Mouse (Mus musculus) neural tube, embryonic 14.5 days (tissue): ENCODE results near the gene Thada. TPM values are rescaled to one million over a fixed set of nuclear protein-coding genes. Genes with fewer than 3 reads are reported as not detected.

ENCODE experiments used
- ATAC-seq: fragments of 200-750 bp; cut with Nextera tagmentation; 2 replicates; pipeline ENCODE4 v1.8.0; 2017; ENCODE audit warnings: low read depth, mild to moderate bottlenecking, moderate TSS enrichment, moderate library complexity
- H3K27ac ChIP-seq: fragments of 300-500 bp; sonication (generic); 2 replicates; pipeline ENCODE4 v1.5.1; 2014; ENCODE audit warnings: low read depth, mild to moderate bottlenecking, control low read depth, low read length, moderate library complexity, mixed read lengths
- H3K27me3 ChIP-seq: fragments of 300-500 bp; sonication (generic); 2 replicates; pipeline ENCODE4 v1.6.1; 2014; ENCODE audit warnings: low read length; ENCODE audit not compliant: control insufficient read depth, insufficient read depth
- H3K36me3 ChIP-seq: fragments of 300-500 bp; sonication (generic); 2 replicates; pipeline ENCODE4 v1.6.1; 2014; ENCODE audit warnings: low read length, mixed read lengths; ENCODE audit not compliant: control insufficient read depth, insufficient read depth
- H3K4me1 ChIP-seq: fragments of 300-500 bp; sonication (generic); 2 replicates; pipeline ENCODE4 v1.6.1; 2014; ENCODE audit warnings: low read length; ENCODE audit not compliant: control insufficient read depth, insufficient read depth
- H3K4me2 ChIP-seq: fragments of 300-500 bp; sonication (generic); 2 replicates; pipeline ENCODE4 v1.6.1; 2014; ENCODE audit warnings: mild to moderate bottlenecking, low read depth, low read length, control low read depth
- H3K4me3 ChIP-seq: fragments of 300-500 bp; sonication (generic); 2 replicates; pipeline ENCODE4 v1.5.1; 2014; ENCODE audit warnings: low read depth, low read length, control low read depth, mixed read lengths
- H3K9ac ChIP-seq: fragments of 300-500 bp; sonication (generic); replicated peaks from 2 replicates; pipeline ENCODE4 v1.6.1; 2014; ENCODE audit warnings: low read depth, mild to moderate bottlenecking, control low read depth, low read length, mixed read lengths
- H3K9me3 ChIP-seq: fragments of 300-500 bp; sonication (generic); 2 replicates; pipeline ENCODE4 v1.6.1; 2016; ENCODE audit warnings: low read length; ENCODE audit not compliant: control insufficient read depth
- WGBS: fragments of 180-500 bp; shearing (Covaris S2); extraction: QIAGEN DNeasy Blood & Tissue Kit; methylation state at CpG from one replicate; pipeline ENCODE4 v1.1.7; 2014; 5-methylcytosine and 5-hydroxymethylcytosine counted together
- polyA plus RNA-seq: library from polyadenylated mRNA; unstranded; fragments of >200 nt; fragmentation: Nextera tagmentation; extraction: Ambion mirVana; gene quantifications from 2 replicates; pipeline ENCODE4 v1.2.1, GENCODE M21; 2014

Thada gene
- polyA plus RNA-seq, 1 experiment from 2014 or later, result 12.8 TPM

GRCm38 (mm10) chr17:84480464-84481355 is 14.7 kb upstream of the Thada start:
- H3K27me3 ChIP-seq, result no peaks in the 10 kb centered on the region
- H3K9ac ChIP-seq, result no peak overlapping the region
- H3K4me3 ChIP-seq, result no peak overlapping the region
- H3K4me2 ChIP-seq, result no peak overlapping the region
- no peak overlapping the region for H3K27ac ChIP-seq
- H3K4me1 ChIP-seq, result no peaks in the 10 kb centered on the region
- no peaks in the 10 kb centered on the region for H3K9me3 ChIP-seq
- no peak for ATAC-seq
- no peaks in the 10 kb centered on the region for H3K36me3 ChIP-seq
- 36% methylated on average over 15 of the region's 15 CpGs for WGBS

GRCm38 (mm10) chr17:84478276-84478675 is 12.3 kb upstream of the Thada start:
- Histone ChIP-seq H3K9me3 (no peaks in the 10 kb centered on the region), H3K36me3 (no peaks in the 10 kb centered on the region), H3K4me1 (no peaks in the 10 kb centered on the region), H3K4me2 (no peak overlapping the region), H3K27ac (no peak overlapping the region), H3K9ac (no peak overlapping the region), H3K4me3 (no peak overlapping the region), H3K27me3 (no peaks in the 10 kb centered on the region)
- WGBS, result 84% methylated on average over 4 of the region's 4 CpGs
- no peak for ATAC-seq

- Histone ChIP-seq H3K27ac (no peak overlapping the region), H3K9me3 (no peaks in the 10 kb centered on the region), H3K36me3 (no peaks in the 10 kb centered on the region), H3K4me2 (no peak overlapping the region), H3K27me3 (no peaks in the 10 kb centered on the region), H3K4me1 (no peaks in the 10 kb centered on the region), H3K9ac (no peak overlapping the region), H3K4me3 (no peak overlapping the region)
- WGBS, result 94% methylated on average over 5 of the region's 5 CpGs
- ATAC-seq, result no peak
Measured at GRCm38 (mm10) chr17:84477176-84477575, 11.2 kb upstream of the Thada start.

GRCm38 (mm10) chr17:84474312-84474711 is 8.3 kb upstream of the Thada start:
- Histone ChIP-seq H3K4me2 (no peak overlapping the region), H3K4me1 (no peaks in the 10 kb centered on the region), H3K27me3 (no peaks in the 10 kb centered on the region), H3K9ac (no peak overlapping the region), H3K4me3 (no peak overlapping the region), H3K9me3 (no peaks in the 10 kb centered on the region), H3K27ac (no peak overlapping the region), H3K36me3 (no peaks in the 10 kb centered on the region)
- no peak for ATAC-seq
- 72% methylated on average over 4 of the region's 4 CpGs for WGBS

GRCm38 (mm10) chr17:84435012-84435411 is 31.0 kb downstream of the Thada start:
- Histone ChIP-seq H3K36me3 (peaks cover 40% of the 10 kb centered on the region), H3K9me3 (no peaks in the 10 kb centered on the region), H3K4me1 (no peaks in the 10 kb centered on the region), H3K27me3 (no peaks in the 10 kb centered on the region), H3K4me2 (no peak overlapping the region), H3K4me3 (no peak overlapping the region), H3K27ac (no peak overlapping the region), H3K9ac (no peak overlapping the region)
- ATAC-seq, result no peak
- 89% methylated on average over 4 of the region's 4 CpGs for WGBS

- Histone ChIP-seq H3K27me3 (no peaks in the 10 kb centered on the region), H3K4me3 (no peak overlapping the region), H3K36me3 (peaks cover 42% of the 10 kb centered on the region), H3K9me3 (no peaks in the 10 kb centered on the region), H3K9ac (no peak overlapping the region), H3K27ac (no peak overlapping the region), H3K4me1 (no peaks in the 10 kb centered on the region), H3K4me2 (no peak overlapping the region)
- no peak for ATAC-seq
Measured at GRCm38 (mm10) chr17:84434233-84434632, 31.8 kb downstream of the Thada start.

- H3K4me3 ChIP-seq, result no peak overlapping the region
- H3K36me3 ChIP-seq, result peaks cover 35% of the 10 kb centered on the region
- H3K9me3 ChIP-seq, result no peaks in the 10 kb centered on the region
- no peak overlapping the region for H3K4me2 ChIP-seq
- no peak overlapping the region for H3K27ac ChIP-seq
- H3K4me1 ChIP-seq, result no peaks in the 10 kb centered on the region
- no peak overlapping the region for H3K9ac ChIP-seq
- H3K27me3 ChIP-seq, result no peaks in the 10 kb centered on the region
- no peak for ATAC-seq
- 83% methylated on average over 5 of the region's 5 CpGs for WGBS
Measured at GRCm38 (mm10) chr17:84431991-84432390, 34.0 kb downstream of the Thada start.

- no peak overlapping the region for H3K4me3 ChIP-seq
- peaks cover 30% of the 10 kb centered on the region for H3K36me3 ChIP-seq
- no peak for ATAC-seq
- H3K4me1 ChIP-seq, result no peaks in the 10 kb centered on the region
- 84% methylated on average over 1 of the region's 1 CpGs for WGBS
- H3K4me2 ChIP-seq, result no peak overlapping the region
- no peaks in the 10 kb centered on the region for H3K9me3 ChIP-seq
- no peak overlapping the region for H3K27ac ChIP-seq
- H3K27me3 ChIP-seq, result no peaks in the 10 kb centered on the region
- no peak overlapping the region for H3K9ac ChIP-seq
Measured at GRCm38 (mm10) chr17:84424258-84424657, 41.7 kb downstream of the Thada start.

GRCm38 (mm10) chr17:84422916-84423315 is 43.1 kb downstream of the Thada start:
- no peak for ATAC-seq
- Histone ChIP-seq H3K27ac (no peak overlapping the region), H3K9me3 (no peaks in the 10 kb centered on the region), H3K4me3 (no peak overlapping the region), H3K4me1 (no peaks in the 10 kb centered on the region), H3K4me2 (no peak overlapping the region), H3K36me3 (peaks cover 23% of the 10 kb centered on the region), H3K9ac (no peak overlapping the region), H3K27me3 (no peaks in the 10 kb centered on the region)
- WGBS, result 90% methylated on average over 8 of the region's 8 CpGs
